Mouse (Mus musculus): Measurements from ENCODE around the gene Vsig4. TPM values are rescaled to one million over a fixed set of nuclear protein-coding genes. Genes with fewer than 3 reads are reported as not detected.

The Vsig4 gene
- total RNA-seq (2014; rRNA removed; ENCODE audit: low replicate concordance): 0.23 and 0.50 TPM in 2 replicates
- 0.72 and 1.3 TPM in 2 replicates for polyA plus RNA-seq (2015; fragmentation: Nextera tagmentation; extraction: Ambion mirVana)

DNA sequence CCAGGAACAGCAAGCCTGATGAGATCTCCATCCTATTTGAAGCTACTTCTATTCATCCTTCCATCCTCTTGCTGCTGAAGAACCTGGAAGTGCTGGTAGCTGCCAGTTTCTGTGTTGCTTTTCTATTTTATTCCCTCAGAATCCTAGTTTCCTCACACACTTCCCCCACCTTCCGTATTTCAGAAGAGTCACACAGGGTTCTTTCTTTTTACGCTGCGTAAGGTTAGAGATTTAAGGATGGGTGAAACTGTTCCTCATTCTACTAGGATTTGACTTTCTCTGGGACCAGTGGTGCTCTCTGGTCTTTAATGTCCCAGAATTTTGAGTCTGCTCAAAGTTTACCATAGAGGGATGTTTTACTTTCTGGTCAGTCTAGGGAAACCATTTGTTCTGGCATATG is at the start of gene Vsig4:
Vsig4 (minus strand) TSS at position 101 of the 400 bp plus-strand sequence.
- DNase-seq (ENCODE audit: low spot score): no peak
- Histone ChIP-seq H3K4me3 (ENCODE audit: low read depth, low read length) (no peak within 1 kb of the TSS), H3K4me1 (ENCODE audit: control insufficient read depth, insufficient read depth) (no peaks in the 10 kb centered on the region), H3K9me3 (replicated peaks; ENCODE audit: control insufficient read depth, low read length) (no peaks in the 10 kb centered on the region), H3K4me2 (ENCODE audit: low read depth, low read length) (no peak within 1 kb of the TSS), H3K27me3 (ENCODE audit: control insufficient read depth, insufficient read depth, low read length) (no peaks in the 10 kb centered on the region), H3K9ac (replicated peaks; ENCODE audit: low read depth, low read length) (no peak within 1 kb of the TSS), H3K36me3 (replicated peaks; ENCODE audit: control insufficient read depth, insufficient read depth, low read length) (no peaks in the 10 kb centered on the region), H3K27ac (ENCODE audit: low read depth) (no peak within 1 kb of the TSS)
- TF ChIP-seq CTCF (IDR thresholded peaks at IDR 0.05; ENCODE audit: low read depth): no peak
- TF ChIP-seq EP300 (IDR thresholded peaks at IDR 0.05; ENCODE audit: low read depth): no peak
- no peak for ATAC-seq (ENCODE audit: insufficient read depth, low read depth)
- WGBS: 82% methylated on average over 3 of the region's 3 CpGs

DNA sequence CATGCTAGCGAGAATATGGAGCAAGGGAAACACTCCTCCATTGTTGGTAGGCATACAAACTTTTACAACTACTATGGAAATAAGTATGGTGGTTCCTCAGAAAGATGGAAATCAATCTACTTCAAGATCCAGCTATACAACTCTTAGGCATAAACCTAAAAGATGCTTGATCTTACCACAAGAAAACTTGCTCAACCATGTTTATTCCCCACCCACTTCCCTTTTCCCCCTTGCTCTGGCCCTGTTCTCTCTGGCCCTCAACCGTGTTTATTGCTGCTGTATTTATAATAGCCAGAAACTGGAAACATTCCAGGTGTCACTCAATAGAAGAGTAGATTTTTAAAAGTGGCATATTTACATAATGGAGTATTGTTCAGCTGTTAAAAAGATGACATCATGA is 45.9 kb upstream of the Vsig4 start:
- WGBS: 58% methylated on average over 2 of the region's 2 CpGs
- no peak overlapping the region for H3K9ac ChIP-seq (replicated peaks; ENCODE audit: low read depth, low read length)
- no peak for ATAC-seq (ENCODE audit: insufficient read depth, low read depth)
- no peak overlapping the region for H3K4me2 ChIP-seq (ENCODE audit: low read depth, low read length)
- DNase-seq (ENCODE audit: low spot score): no peak
- H3K27me3 ChIP-seq (ENCODE audit: control insufficient read depth, insufficient read depth, low read length): no peaks in the 10 kb centered on the region
- TF ChIP-seq EP300 (IDR thresholded peaks at IDR 0.05; ENCODE audit: low read depth) (no peak), CTCF (IDR thresholded peaks at IDR 0.05; ENCODE audit: low read depth) (no peak)
- H3K36me3 ChIP-seq (replicated peaks; ENCODE audit: control insufficient read depth, insufficient read depth, low read length): no peaks in the 10 kb centered on the region
- no peak overlapping the region for H3K27ac ChIP-seq (ENCODE audit: low read depth)
- no peak overlapping the region for H3K4me3 ChIP-seq (ENCODE audit: low read depth, low read length)
- H3K4me1 ChIP-seq (ENCODE audit: control insufficient read depth, insufficient read depth): no peaks in the 10 kb centered on the region
- H3K9me3 ChIP-seq (replicated peaks; ENCODE audit: control insufficient read depth, low read length): no peaks in the 10 kb centered on the region

GRCm38 (mm10) chrX:96329764-96330163 is 36.5 kb upstream of the Vsig4 start:
- Histone ChIP-seq H3K27ac (ENCODE audit: low read depth) (no peak overlapping the region), H3K9me3 (replicated peaks; ENCODE audit: control insufficient read depth, low read length) (no peaks in the 10 kb centered on the region), H3K4me1 (ENCODE audit: control insufficient read depth, insufficient read depth) (no peaks in the 10 kb centered on the region), H3K4me3 (ENCODE audit: low read depth, low read length) (no peak overlapping the region), H3K4me2 (ENCODE audit: low read depth, low read length) (no peak overlapping the region), H3K36me3 (replicated peaks; ENCODE audit: control insufficient read depth, insufficient read depth, low read length) (no peaks in the 10 kb centered on the region), H3K27me3 (ENCODE audit: control insufficient read depth, insufficient read depth, low read length) (no peaks in the 10 kb centered on the region), H3K9ac (replicated peaks; ENCODE audit: low read depth, low read length) (no peak overlapping the region)
- WGBS: 35% methylated on average over 4 of the region's 4 CpGs
- peak; percentile 48 for TF ChIP-seq CTCF (IDR thresholded peaks at IDR 0.05; ENCODE audit: low read depth)
- no peak for TF ChIP-seq EP300 (IDR thresholded peaks at IDR 0.05; ENCODE audit: low read depth)
- ATAC-seq (ENCODE audit: insufficient read depth, low read depth) (no peak), DNase-seq (ENCODE audit: low spot score) (peak; percentile 6)

- Histone ChIP-seq H3K36me3 (replicated peaks; ENCODE audit: control insufficient read depth, insufficient read depth, low read length) (no peaks in the 10 kb centered on the region), H3K27ac (ENCODE audit: low read depth) (no peak overlapping the region), H3K9ac (replicated peaks; ENCODE audit: low read depth, low read length) (no peak overlapping the region), H3K4me2 (ENCODE audit: low read depth, low read length) (no peak overlapping the region), H3K4me3 (ENCODE audit: low read depth, low read length) (no peak overlapping the region), H3K27me3 (ENCODE audit: control insufficient read depth, insufficient read depth, low read length) (no peaks in the 10 kb centered on the region), H3K9me3 (replicated peaks; ENCODE audit: control insufficient read depth, low read length) (no peaks in the 10 kb centered on the region), H3K4me1 (ENCODE audit: control insufficient read depth, insufficient read depth) (no peaks in the 10 kb centered on the region)
- DNase-seq (ENCODE audit: low spot score) (no peak), ATAC-seq (ENCODE audit: insufficient read depth, low read depth) (no peak)
- TF ChIP-seq CTCF (IDR thresholded peaks at IDR 0.05; ENCODE audit: low read depth) (no peak), EP300 (IDR thresholded peaks at IDR 0.05; ENCODE audit: low read depth) (no peak)
Measured at GRCm38 (mm10) chrX:96256509-96256908, 36.7 kb downstream of the Vsig4 start.

- Histone ChIP-seq H3K4me2 (ENCODE audit: low read depth, low read length) (no peak overlapping the region), H3K36me3 (replicated peaks; ENCODE audit: control insufficient read depth, insufficient read depth, low read length) (no peaks in the 10 kb centered on the region), H3K4me1 (ENCODE audit: control insufficient read depth, insufficient read depth) (no peaks in the 10 kb centered on the region), H3K4me3 (ENCODE audit: low read depth, low read length) (no peak overlapping the region), H3K27ac (ENCODE audit: low read depth) (no peak overlapping the region), H3K9me3 (replicated peaks; ENCODE audit: control insufficient read depth, low read length) (no peaks in the 10 kb centered on the region), H3K27me3 (ENCODE audit: control insufficient read depth, insufficient read depth, low read length) (no peaks in the 10 kb centered on the region), H3K9ac (replicated peaks; ENCODE audit: low read depth, low read length) (no peak overlapping the region)
- 48% methylated on average over 2 of the region's 2 CpGs for WGBS
- no peak for ATAC-seq (ENCODE audit: insufficient read depth, low read depth)
- no peak for DNase-seq (ENCODE audit: low spot score)
- TF ChIP-seq EP300 (IDR thresholded peaks at IDR 0.05; ENCODE audit: low read depth) (no peak), CTCF (IDR thresholded peaks at IDR 0.05; ENCODE audit: low read depth) (no peak)
Measured at GRCm38 (mm10) chrX:96239644-96240043, 53.6 kb downstream of the Vsig4 start.

GRCm38 (mm10) chrX:96239037-96239436 is 54.2 kb downstream of the Vsig4 start:
- H3K27ac ChIP-seq (ENCODE audit: low read depth): no peak overlapping the region
- no peaks in the 10 kb centered on the region for H3K36me3 ChIP-seq (replicated peaks; ENCODE audit: control insufficient read depth, insufficient read depth, low read length)
- WGBS: 71% methylated on average over 1 of the region's 1 CpGs
- no peak for TF ChIP-seq EP300 (IDR thresholded peaks at IDR 0.05; ENCODE audit: low read depth)
- no peak for TF ChIP-seq CTCF (IDR thresholded peaks at IDR 0.05; ENCODE audit: low read depth)
- no peak overlapping the region for H3K9ac ChIP-seq (replicated peaks; ENCODE audit: low read depth, low read length)
- no peaks in the 10 kb centered on the region for H3K27me3 ChIP-seq (ENCODE audit: control insufficient read depth, insufficient read depth, low read length)
- H3K4me2 ChIP-seq (ENCODE audit: low read depth, low read length): no peak overlapping the region
- H3K9me3 ChIP-seq (replicated peaks; ENCODE audit: control insufficient read depth, low read length): no peaks in the 10 kb centered on the region
- no peaks in the 10 kb centered on the region for H3K4me1 ChIP-seq (ENCODE audit: control insufficient read depth, insufficient read depth)
- no peak overlapping the region for H3K4me3 ChIP-seq (ENCODE audit: low read depth, low read length)
- ATAC-seq (ENCODE audit: insufficient read depth, low read depth): no peak
- DNase-seq (ENCODE audit: low spot score): no peak
